Mouse (Mus musculus): ENCODE data around the gene Dock8. TPM values are rescaled to one million over a fixed set of nuclear protein-coding genes. Genes with fewer than 3 reads are reported as not detected.

The Dock8 gene
- polyA plus RNA-seq, 1 experiment = 1.4 TPM

- peak overlapping the region; percentile 73 for H3K4me2 ChIP-seq (ENCODE audit: low read depth)
- H3K36me3 ChIP-seq (ENCODE audit: control insufficient read depth, insufficient read depth) = no peaks in the 10 kb centered on the region
- H3K4me3 ChIP-seq = no peak overlapping the region
- no peaks in the 10 kb centered on the region for H3K79me2 ChIP-seq (ENCODE audit: control insufficient read depth, insufficient read depth)
- H3K27me3 ChIP-seq (ENCODE audit: control insufficient read depth, insufficient read depth, insufficient read length) = no peaks in the 10 kb centered on the region
- no peak overlapping the region for H3ac ChIP-seq (ENCODE audit: control insufficient read depth, insufficient read length)
- TF ChIP-seq CEBPB (IDR thresholded peaks at IDR 0.05; ENCODE audit: insufficient read depth, poor library complexity, severe bottlenecking) (0 out of 2 replicates have a peak, but pooled peaks have one; percentile 17), TCF3 (IDR thresholded peaks at IDR 0.05; ENCODE audit: insufficient read length, low read depth) (no peak)
These were observed 4.4 kb upstream of the Dock8 start for GRCm38 (mm10) chr19:24994900-24995299.

GRCm38 (mm10) chr19:24996815-24997704 is 2.3 kb upstream of the Dock8 start:
- Histone ChIP-seq H3ac (ENCODE audit: control insufficient read depth, insufficient read length) (no peak overlapping the region), H3K4me3 (no peak overlapping the region), H3K79me2 (ENCODE audit: control insufficient read depth, insufficient read depth) (no peaks in the 10 kb centered on the region), H3K4me2 (ENCODE audit: low read depth) (no peak overlapping the region), H3K27me3 (ENCODE audit: control insufficient read depth, insufficient read depth, insufficient read length) (no peaks in the 10 kb centered on the region), H3K36me3 (ENCODE audit: control insufficient read depth, insufficient read depth) (no peaks in the 10 kb centered on the region)
- TF ChIP-seq TCF3 (IDR thresholded peaks at IDR 0.05; ENCODE audit: insufficient read length, low read depth) (no peak), SRF (IDR thresholded peaks at IDR 0.05; ENCODE audit: control insufficient read depth, insufficient read length, low read depth) (no peak), TCF12 (IDR thresholded peaks at IDR 0.05; ENCODE audit: insufficient read depth, poor library complexity, severe bottlenecking) (no peak), POLR2AphosphoS2 (IDR thresholded peaks at IDR 0.05; ENCODE audit: insufficient read length, low read depth) (no peak), POLR2A (IDR thresholded peaks at IDR 0.05; ENCODE audit: insufficient read length, low read depth) (no peak), MYOD1 (IDR thresholded peaks at IDR 0.05; ENCODE audit: control insufficient read depth in 1 of 3, insufficient read length in 2 of 3, low read depth in 2 of 3) (no peak)

- Histone ChIP-seq H3K4me2 (ENCODE audit: low read depth) (peak overlapping the region; percentile 81), H3K4me3 (peak overlapping the region; percentile 28)
- TF ChIP-seq MYOD1 (IDR thresholded peaks at IDR 0.05; ENCODE audit: control insufficient read depth in 1 of 3, insufficient read length in 2 of 3, low read depth in 2 of 3) = no peak
- no peak for TF ChIP-seq TCF3 (IDR thresholded peaks at IDR 0.05; ENCODE audit: insufficient read length, low read depth)
- no peak for TF ChIP-seq POLR2A (IDR thresholded peaks at IDR 0.05; ENCODE audit: insufficient read length, low read depth)
- TF ChIP-seq E2F4 (IDR thresholded peaks at IDR 0.05; ENCODE audit: insufficient read depth) = no peak
- TF ChIP-seq REST (IDR thresholded peaks at IDR 0.05; ENCODE audit: insufficient read depth, insufficient read length) = no peak
- no peak for TF ChIP-seq TCF12 (IDR thresholded peaks at IDR 0.05; ENCODE audit: insufficient read depth, poor library complexity, severe bottlenecking)
- TF ChIP-seq POLR2AphosphoS2 (IDR thresholded peaks at IDR 0.05; ENCODE audit: insufficient read length, low read depth) = no peak
- TF ChIP-seq MAX (IDR thresholded peaks at IDR 0.05; ENCODE audit: low read depth) = no peak
- no peak for TF ChIP-seq SRF (IDR thresholded peaks at IDR 0.05; ENCODE audit: control insufficient read depth, insufficient read length, low read depth)
- TF ChIP-seq USF1 (IDR thresholded peaks at IDR 0.05; ENCODE audit: low read depth) = no peak
- no peak for TF ChIP-seq MYOG (IDR thresholded peaks at IDR 0.05; ENCODE audit: control insufficient read depth in 1 of 3, insufficient read depth in 1 of 3, insufficient read length in 2 of 3, low read depth in 2 of 3)
- TF ChIP-seq CEBPB (IDR thresholded peaks at IDR 0.05; ENCODE audit: insufficient read depth, poor library complexity, severe bottlenecking) = no peak
These were observed 773 bp upstream of the Dock8 start for GRCm38 (mm10) chr19:24998561-24998960.

GRCm38 (mm10) chr19:25000153-25000552 is 819 bp downstream of the Dock8 start:
- no peaks in the 10 kb centered on the region for H3K27me3 ChIP-seq (ENCODE audit: control insufficient read depth, insufficient read depth, insufficient read length)
- no peak for TF ChIP-seq E2F4 (IDR thresholded peaks at IDR 0.05; ENCODE audit: insufficient read depth)
- no peak for TF ChIP-seq MAX (IDR thresholded peaks at IDR 0.05; ENCODE audit: low read depth)
- TF ChIP-seq SRF (IDR thresholded peaks at IDR 0.05; ENCODE audit: control insufficient read depth, insufficient read length, low read depth) = no peak
- TF ChIP-seq MYOD1 (IDR thresholded peaks at IDR 0.05; ENCODE audit: control insufficient read depth in 1 of 3, insufficient read length in 2 of 3, low read depth in 2 of 3) = no peak
- no peak for TF ChIP-seq USF1 (IDR thresholded peaks at IDR 0.05; ENCODE audit: low read depth)
- no peak for TF ChIP-seq POLR2AphosphoS2 (IDR thresholded peaks at IDR 0.05; ENCODE audit: insufficient read length, low read depth)
- TF ChIP-seq CEBPB (IDR thresholded peaks at IDR 0.05; ENCODE audit: insufficient read depth, poor library complexity, severe bottlenecking) = no peak
- no peak for TF ChIP-seq REST (IDR thresholded peaks at IDR 0.05; ENCODE audit: insufficient read depth, insufficient read length)
- no peak for TF ChIP-seq TCF3 (IDR thresholded peaks at IDR 0.05; ENCODE audit: insufficient read length, low read depth)
- TF ChIP-seq MYOG (IDR thresholded peaks at IDR 0.05; ENCODE audit: control insufficient read depth in 1 of 3, insufficient read depth in 1 of 3, insufficient read length in 2 of 3, low read depth in 2 of 3) = no peak
- TF ChIP-seq POLR2A (IDR thresholded peaks at IDR 0.05; ENCODE audit: insufficient read length, low read depth) = no peak
- no peak for TF ChIP-seq TCF12 (IDR thresholded peaks at IDR 0.05; ENCODE audit: insufficient read depth, poor library complexity, severe bottlenecking)
- peak overlapping the region; percentile 36 for H3ac ChIP-seq (ENCODE audit: control insufficient read depth, insufficient read length)
- H3K4me3 ChIP-seq = peak overlapping the region; percentile 28
- peak overlapping the region; percentile 81 for H3K4me2 ChIP-seq (ENCODE audit: low read depth)
- no peaks in the 10 kb centered on the region for H3K36me3 ChIP-seq (ENCODE audit: control insufficient read depth, insufficient read depth)
- H3K79me2 ChIP-seq (ENCODE audit: control insufficient read depth, insufficient read depth) = no peaks in the 10 kb centered on the region

More at GRCm38 (mm10) chr19:24998561-24998960, 773 bp upstream of the Dock8 start:
- H3K27me3 ChIP-seq (ENCODE audit: control insufficient read depth, insufficient read depth, insufficient read length) = no peaks in the 10 kb centered on the region
- no peaks in the 10 kb centered on the region for H3K79me2 ChIP-seq (ENCODE audit: control insufficient read depth, insufficient read depth)
- peak overlapping the region; percentile 36 for H3ac ChIP-seq (ENCODE audit: control insufficient read depth, insufficient read length)
- H3K36me3 ChIP-seq (ENCODE audit: control insufficient read depth, insufficient read depth) = no peaks in the 10 kb centered on the region

- TF ChIP-seq MYOD1 (IDR thresholded peaks at IDR 0.05; ENCODE audit: control insufficient read depth in 1 of 3, insufficient read length in 2 of 3, low read depth in 2 of 3) (no peak), POLR2A (IDR thresholded peaks at IDR 0.05; ENCODE audit: insufficient read length, low read depth) (no peak)
- H3ac ChIP-seq (ENCODE audit: control insufficient read depth, insufficient read length) = no peak overlapping the region
- H3K27me3 ChIP-seq (ENCODE audit: control insufficient read depth, insufficient read depth, insufficient read length) = no peaks in the 10 kb centered on the region
- no peak overlapping the region for H3K4me3 ChIP-seq
- no peaks in the 10 kb centered on the region for H3K79me2 ChIP-seq (ENCODE audit: control insufficient read depth, insufficient read depth)
- no peaks in the 10 kb centered on the region for H3K36me3 ChIP-seq (ENCODE audit: control insufficient read depth, insufficient read depth)
- H3K4me2 ChIP-seq (ENCODE audit: low read depth) = no peak overlapping the region
These were observed 2.7 kb downstream of the Dock8 start for GRCm38 (mm10) chr19:25002032-25002431.

Measured in myocyte (in vitro differentiated cells).